Mouse (Mus musculus) forebrain, embryonic 16.5 days (tissue): Measurements from ENCODE around the gene Ipo11. TPM values are rescaled to one million over a fixed set of nuclear protein-coding genes. Genes with fewer than 3 reads are reported as not detected.
"Not testable (repeated sequence)": the region's sequence is repeated elsewhere in the genome, so short reads cannot be mapped to it uniquely, and the experiment has no call there.

Experiments
- ATAC-seq: fragments of 200-750 bp; cut with Nextera tagmentation; 2 replicates; pipeline ENCODE4 v1.8.0; 2017; ENCODE audit warnings: mild to moderate bottlenecking, moderate library complexity
- H3K27ac ChIP-seq: fragments of 300-500 bp; sonication (generic); 2 replicates; pipeline ENCODE4 v1.5.1; 2014; ENCODE audit warnings: low read length, control low read depth
- H3K27me3 ChIP-seq: fragments of 300-500 bp; sonication (generic); replicated peaks from 2 replicates; pipeline ENCODE4 v1.6.1; 2014; ENCODE audit warnings: low read length; ENCODE audit not compliant: control insufficient read depth, insufficient read depth
- H3K36me3 ChIP-seq: fragments of 300-500 bp; sonication (generic); 2 replicates; pipeline ENCODE4 v1.6.1; 2014; ENCODE audit not compliant: control insufficient read depth, insufficient read depth
- H3K4me1 ChIP-seq: fragments of 300-500 bp; sonication (generic); replicated peaks from 2 replicates; pipeline ENCODE4 v1.6.1; 2014; ENCODE audit warnings: low read length; ENCODE audit not compliant: control insufficient read depth, insufficient read depth
- H3K4me2 ChIP-seq: fragments of 300-500 bp; sonication (generic); 2 replicates; pipeline ENCODE4 v1.6.1; 2014; ENCODE audit warnings: mild to moderate bottlenecking, low read length, control low read depth
- H3K4me3 ChIP-seq: fragments of 300-500 bp; sonication (generic); replicated peaks from 2 replicates; pipeline ENCODE4 v1.5.1; 2014; ENCODE audit warnings: mild to moderate bottlenecking, low read length, control low read depth
- H3K9ac ChIP-seq: fragments of 300-500 bp; sonication (generic); replicated peaks from 2 replicates; pipeline ENCODE4 v1.6.1; 2014; ENCODE audit warnings: low read depth, low read length, control low read depth
- H3K9me3 ChIP-seq: fragments of 300-500 bp; sonication (generic); 2 replicates; pipeline ENCODE4 v1.6.1; 2016; ENCODE audit warnings: low read length; ENCODE audit not compliant: control insufficient read depth
- WGBS: fragments of 180-500 bp; shearing (Covaris S2); extraction: QIAGEN DNeasy Blood & Tissue Kit; methylation state at CpG from one replicate; pipeline ENCODE4 v1.1.7; 2014; 5-methylcytosine and 5-hydroxymethylcytosine counted together
- polyA plus RNA-seq: library from polyadenylated mRNA; unstranded; fragments of >200 nt; fragmentation: Nextera tagmentation; extraction: Ambion mirVana; gene quantifications from 2 replicates; pipeline ENCODE4 v1.2.1, GENCODE M21; 2015

The Ipo11 gene
- polyA plus RNA-seq, 1 experiment from 2014 or later = 44.9 TPM

GRCm38 (mm10) chr13:106910096-106910495 is 26.7 kb downstream of the Ipo11 start:
- no peaks in the 10 kb centered on the region for H3K4me1 ChIP-seq
- H3K9ac ChIP-seq = no peak overlapping the region
- no peak overlapping the region for H3K4me3 ChIP-seq
- no peaks in the 10 kb centered on the region for H3K27me3 ChIP-seq
- 96% methylated on average over 10 of the region's 10 CpGs for WGBS
- ATAC-seq = no peak
- H3K36me3 ChIP-seq = peaks cover 7% of the 10 kb centered on the region
- H3K4me2 ChIP-seq = no peak overlapping the region
- H3K9me3 ChIP-seq = no peaks in the 10 kb centered on the region
- H3K27ac ChIP-seq = no peak overlapping the region

- Histone ChIP-seq H3K27ac (no peak overlapping the region), H3K4me2 (no peak overlapping the region), H3K36me3 (peaks cover 7% of the 10 kb centered on the region), H3K9me3 (no peaks in the 10 kb centered on the region), H3K9ac (no peak overlapping the region), H3K4me1 (peaks cover 3% of the 10 kb centered on the region; the same call in 1 of the 2 replicates), H3K27me3 (no peaks in the 10 kb centered on the region), H3K4me3 (no peak overlapping the region)
- no peak for ATAC-seq
- WGBS = 97% methylated on average over 4 of the region's 4 CpGs
Observed at GRCm38 (mm10) chr13:106907273-106907672, 29.5 kb downstream of the Ipo11 start.

GRCm38 (mm10) chr13:106905154-106905553 is 31.6 kb downstream of the Ipo11 start:
- H3K9ac ChIP-seq, H3K27ac ChIP-seq, H3K9me3 ChIP-seq, H3K4me1 ChIP-seq, H3K4me3 ChIP-seq, ATAC-seq, H3K4me2 ChIP-seq, H3K27me3 ChIP-seq, H3K36me3 ChIP-seq: not testable (repeated sequence)
- WGBS = 92% methylated on average over 6 of the region's 6 CpGs

- no peak overlapping the region for H3K4me2 ChIP-seq
- H3K27ac ChIP-seq = no peak overlapping the region
- no peak overlapping the region for H3K4me3 ChIP-seq
- no peaks in the 10 kb centered on the region for H3K9me3 ChIP-seq
- 90% methylated on average over 3 of the region's 3 CpGs for WGBS
- H3K27me3 ChIP-seq = no peaks in the 10 kb centered on the region
- H3K9ac ChIP-seq = no peak overlapping the region
- no peak for ATAC-seq
- peaks cover 3% of the 10 kb centered on the region; the same call in 1 of the 2 replicates for H3K4me1 ChIP-seq
- peaks cover 4% of the 10 kb centered on the region for H3K36me3 ChIP-seq
Observed at GRCm38 (mm10) chr13:106904637-106905036, 32.1 kb downstream of the Ipo11 start.

GRCm38 (mm10) chr13:106894284-106894683 is 42.5 kb downstream of the Ipo11 start:
- no peak for ATAC-seq
- H3K4me3 ChIP-seq = no peak overlapping the region
- H3K4me1 ChIP-seq = no peaks in the 10 kb centered on the region
- H3K9me3 ChIP-seq = no peaks in the 10 kb centered on the region
- peaks cover 7% of the 10 kb centered on the region; the same call in 1 of the 2 replicates for H3K36me3 ChIP-seq
- WGBS = 92% methylated on average over 2 of the region's 2 CpGs
- no peak overlapping the region for H3K27ac ChIP-seq
- H3K4me2 ChIP-seq = no peak overlapping the region
- H3K9ac ChIP-seq = no peak overlapping the region
- no peaks in the 10 kb centered on the region for H3K27me3 ChIP-seq

GRCm38 (mm10) chr13:106893701-106894100 is 43.1 kb downstream of the Ipo11 start:
- Histone ChIP-seq H3K27ac (no peak overlapping the region), H3K4me3 (no peak overlapping the region), H3K4me2 (no peak overlapping the region), H3K36me3 (peaks cover 7% of the 10 kb centered on the region; the same call in 1 of the 2 replicates), H3K27me3 (no peaks in the 10 kb centered on the region), H3K4me1 (no peaks in the 10 kb centered on the region), H3K9ac (no peak overlapping the region), H3K9me3 (no peaks in the 10 kb centered on the region)
- WGBS = 93% methylated on average over 5 of the region's 5 CpGs
- ATAC-seq = no peak

- no peaks in the 10 kb centered on the region for H3K9me3 ChIP-seq
- no peak for ATAC-seq
- peaks cover 7% of the 10 kb centered on the region; the same call in 1 of the 2 replicates for H3K36me3 ChIP-seq
- no peak overlapping the region for H3K9ac ChIP-seq
- H3K27ac ChIP-seq = no peak overlapping the region
- no peaks in the 10 kb centered on the region for H3K27me3 ChIP-seq
- no peaks in the 10 kb centered on the region for H3K4me1 ChIP-seq
- H3K4me2 ChIP-seq = no peak overlapping the region
- H3K4me3 ChIP-seq = no peak overlapping the region
- 92% methylated on average over 9 of the region's 9 CpGs for WGBS
Observed at GRCm38 (mm10) chr13:106893196-106893595, 43.6 kb downstream of the Ipo11 start.

GRCm38 (mm10) chr13:106887364-106887763 is 49.4 kb downstream of the Ipo11 start:
- Histone ChIP-seq H3K9me3 (no peaks in the 10 kb centered on the region), H3K27ac (no peak overlapping the region), H3K27me3 (no peaks in the 10 kb centered on the region), H3K4me1 (no peaks in the 10 kb centered on the region), H3K4me2 (no peak overlapping the region), H3K4me3 (no peak overlapping the region), H3K36me3 (no peaks in the 10 kb centered on the region), H3K9ac (no peak overlapping the region)
- 98% methylated on average over 2 of the region's 2 CpGs for WGBS
- no peak for ATAC-seq

GRCm38 (mm10) chr13:106884249-106884648 is 52.5 kb downstream of the Ipo11 start:
- Histone ChIP-seq H3K9me3 (no peaks in the 10 kb centered on the region), H3K36me3 (no peaks in the 10 kb centered on the region; the same call in 1 of the 2 replicates), H3K27me3 (no peaks in the 10 kb centered on the region), H3K4me3 (no peak overlapping the region), H3K9ac (no peak overlapping the region), H3K4me2 (no peak overlapping the region), H3K27ac (no peak overlapping the region), H3K4me1 (no peaks in the 10 kb centered on the region)
- 92% methylated on average over 4 of the region's 4 CpGs for WGBS
- no peak for ATAC-seq

GRCm38 (mm10) chr13:106876278-106876677 is 60.5 kb downstream of the Ipo11 start:
- H3K4me1 ChIP-seq = no peaks in the 10 kb centered on the region
- no peak overlapping the region for H3K27ac ChIP-seq
- WGBS = 96% methylated on average over 1 of the region's 1 CpGs
- H3K36me3 ChIP-seq = peaks cover 6% of the 10 kb centered on the region; the same call in 1 of the 2 replicates
- H3K27me3 ChIP-seq = no peaks in the 10 kb centered on the region
- no peak for ATAC-seq
- H3K4me3 ChIP-seq = no peak overlapping the region
- H3K9me3 ChIP-seq = no peaks in the 10 kb centered on the region
- no peak overlapping the region for H3K9ac ChIP-seq
- no peak overlapping the region for H3K4me2 ChIP-seq
